In genomic region chr16:95893534-95894290, GRCm38 (mm10) we compare ENCODE assay signal across 9 mouse cellular contexts.
DNase-seq lines count a peak whose midpoint lies in the region; ATAC-seq lines count a peak whose summit lies in the region.
"Had no signal": no experiment of that assay in that cellular context is flagged by ENCODE, and none has a peak within 500 bp of the region (broad histone marks: within the 10 kb centered on the region; RNA-seq: fewer than 3 reads in every experiment).

No protein-coding gene starts in this region.

- peak; percentile 11 to 51 for DNase-seq in spleen, postnatal 4 days (ENCODE audit: low spot score in 2 of 2)
- DNase-seq in spleen, postnatal 14 days (ENCODE audit: low spot score in 2 of 2): no peak
- no peak for DNase-seq in neural tube, embryonic 10.5 days (ENCODE audit: extremely low spot score, low spot score)
- no peak for DNase-seq in left cerebral cortex, postnatal 14 days (ENCODE audit: low spot score in 2 of 2)
- no peak for DNase-seq in layer of hippocampus, postnatal 25 days (ENCODE audit: extremely low spot score in 1 of 2, low spot score in 1 of 2)
- DNase-seq: liver, embryonic 13.5 days had no signal

- intact Hi-C loops in left cerebral cortex, postnatal 14 days (cut with DNase I): no loop called here

- ATAC-seq in hematopoietic stem cell, adult 5-6 weeks (replicated peaks in 1 of 2; ENCODE audit: insufficient read depth in 1 of 2, low FRiP score in 2 of 2, low TSS enrichment in 1 of 2, low read depth in 1 of 2, poor library complexity in 2 of 2, severe bottlenecking in 2 of 2): peak; percentile 85 to 88; a peak in 3 of 4 replicates
- ATAC-seq in megakaryocyte progenitor cell, adult 5-6 weeks (replicated peaks; ENCODE audit: poor library complexity): peak; percentile 79
- ATAC-seq: Patski had no signal

Comparison
In these comparisons a context has a peak if more than half of its experiments do, and no peak if none do; other contexts are left out.
1. DNase-seq: peak in spleen, postnatal 4 days (2 of 2); none in spleen, postnatal 14 days (0 of 2), neural tube, embryonic 10.5 days (single experiment), left cerebral cortex, postnatal 14 days (0 of 2) and layer of hippocampus, postnatal 25 days (0 of 2).